Mouse (Mus musculus): ENCODE results near the gene AI413582.
A peak's percentile ranks its signal among the peaks of the same experiment; 100 is the strongest.

The AI413582 gene

GRCm38 (mm10) chr17:27580392-27581068, 15.0 kb upstream of the AI413582 start:
- no peak for DNase-seq (ENCODE audit: low read depth in 2 of 2, low spot score in 2 of 2)

DNA sequence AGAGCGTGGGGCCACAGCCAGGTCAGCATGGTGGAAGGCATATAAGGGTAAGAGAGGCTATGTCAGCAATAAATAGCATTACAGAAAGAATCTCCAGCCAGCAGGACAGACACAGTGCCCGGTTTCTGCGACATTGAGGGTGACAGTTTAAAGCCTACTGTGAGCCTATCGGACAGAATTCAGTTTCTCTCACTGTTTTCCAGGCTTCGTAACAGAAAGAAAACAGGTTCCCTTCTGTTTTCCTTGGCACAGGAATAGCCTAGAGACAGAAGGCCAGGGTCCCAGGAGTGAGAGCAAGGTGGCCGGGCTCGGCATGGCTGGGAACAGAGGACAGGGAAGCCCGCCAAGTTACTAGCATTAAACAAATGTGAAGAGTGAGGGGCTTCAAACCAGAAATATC, 14.3 kb upstream of the AI413582 start:
- DNase-seq (ENCODE audit: low read depth in 2 of 2, low spot score in 2 of 2): no peak

GRCm38 (mm10) chr17:27578487-27578886, 12.9 kb upstream of the AI413582 start:
- DNase-seq (ENCODE audit: low read depth in 2 of 2, low spot score in 2 of 2): no peak

- no peak for DNase-seq (ENCODE audit: low read depth in 2 of 2, low spot score in 2 of 2)
Measured at GRCm38 (mm10) chr17:27577468-27577867, 11.9 kb upstream of the AI413582 start.

GRCm38 (mm10) chr17:27576056-27576455, 10.5 kb upstream of the AI413582 start:
- DNase-seq (ENCODE audit: low read depth in 2 of 2, low spot score in 2 of 2): no peak

- no peak for DNase-seq (ENCODE audit: low read depth in 2 of 2, low spot score in 2 of 2)
Measured at GRCm38 (mm10) chr17:27575116-27575776, 9.7 kb upstream of the AI413582 start.

GRCm38 (mm10) chr17:27574470-27575115, 9.0 kb upstream of the AI413582 start:
- no peak for DNase-seq (ENCODE audit: low read depth in 2 of 2, low spot score in 2 of 2)

DNA sequence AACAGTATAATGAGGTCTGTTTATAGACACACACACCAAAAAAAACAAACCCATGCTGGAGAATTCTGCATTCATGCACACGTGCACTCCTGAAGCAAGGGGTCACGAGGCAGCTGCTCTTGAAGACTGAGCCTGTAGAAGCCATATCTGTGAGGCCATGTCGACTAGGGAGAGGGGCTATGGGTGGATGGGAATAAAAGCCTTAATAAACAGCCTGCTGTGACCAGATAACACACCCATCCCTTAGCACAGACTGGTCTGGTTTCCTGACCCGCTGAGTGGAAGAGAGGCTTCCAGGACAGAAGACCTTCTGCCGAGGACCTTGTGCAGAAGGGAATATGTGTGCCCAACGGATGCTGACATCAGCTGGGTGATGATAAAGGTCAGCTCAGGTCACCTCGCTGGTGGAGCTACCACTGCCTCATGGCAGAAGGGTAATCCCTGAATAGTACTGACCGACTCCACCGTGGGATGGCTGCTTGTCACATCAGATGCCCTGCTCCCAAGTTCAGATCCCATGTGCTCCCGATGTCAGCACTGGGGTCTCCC, 8.3 kb upstream of the AI413582 start:
- DNase-seq (ENCODE audit: low read depth in 2 of 2, low spot score in 2 of 2): no peak

GRCm38 (mm10) chr17:27571315-27571714, 5.8 kb upstream of the AI413582 start:
- DNase-seq (ENCODE audit: low read depth in 2 of 2, low spot score in 2 of 2): no peak

DNA sequence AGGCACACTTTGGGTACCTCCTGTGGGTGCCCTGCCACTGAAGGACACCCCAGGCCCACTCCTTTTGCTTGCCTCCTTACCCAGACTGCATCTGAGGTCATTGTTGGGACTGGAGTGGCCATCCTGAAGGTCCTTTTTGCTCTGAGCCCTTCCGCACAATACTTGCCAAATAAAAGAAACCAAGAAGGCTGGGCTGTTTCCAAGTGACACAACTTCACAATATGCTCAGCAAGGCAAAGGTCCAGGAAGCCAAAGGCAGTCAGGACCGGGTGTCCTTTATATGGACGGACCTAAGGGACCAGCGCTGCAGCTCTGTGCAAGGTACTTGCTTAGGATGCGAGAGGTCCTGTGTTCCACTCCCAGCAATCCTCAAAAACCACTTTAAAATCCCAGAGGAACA, 2.7 kb upstream of the AI413582 start:
- DNase-seq (ENCODE audit: low read depth in 2 of 2, low spot score in 2 of 2): no peak

- DNase-seq (ENCODE audit: low read depth in 2 of 2, low spot score in 2 of 2): no peak
Measured at GRCm38 (mm10) chr17:27565942-27566267, 349 bp upstream of the AI413582 start.

- no peak for DNase-seq (ENCODE audit: low read depth in 2 of 2, low spot score in 2 of 2)
Measured at GRCm38 (mm10) chr17:27564391-27565162, 979 bp downstream of the AI413582 start.

- no peak for DNase-seq (ENCODE audit: low read depth in 2 of 2, low spot score in 2 of 2)
Measured at GRCm38 (mm10) chr17:27563771-27564244, 1.7 kb downstream of the AI413582 start.

- no peak for DNase-seq (ENCODE audit: low read depth in 2 of 2, low spot score in 2 of 2)
Measured at GRCm38 (mm10) chr17:27561809-27562526, 3.6 kb downstream of the AI413582 start.

GRCm38 (mm10) chr17:27560926-27561480, 4.6 kb downstream of the AI413582 start:
- DNase-seq (ENCODE audit: low read depth in 2 of 2, low spot score in 2 of 2): no peak

DNA sequence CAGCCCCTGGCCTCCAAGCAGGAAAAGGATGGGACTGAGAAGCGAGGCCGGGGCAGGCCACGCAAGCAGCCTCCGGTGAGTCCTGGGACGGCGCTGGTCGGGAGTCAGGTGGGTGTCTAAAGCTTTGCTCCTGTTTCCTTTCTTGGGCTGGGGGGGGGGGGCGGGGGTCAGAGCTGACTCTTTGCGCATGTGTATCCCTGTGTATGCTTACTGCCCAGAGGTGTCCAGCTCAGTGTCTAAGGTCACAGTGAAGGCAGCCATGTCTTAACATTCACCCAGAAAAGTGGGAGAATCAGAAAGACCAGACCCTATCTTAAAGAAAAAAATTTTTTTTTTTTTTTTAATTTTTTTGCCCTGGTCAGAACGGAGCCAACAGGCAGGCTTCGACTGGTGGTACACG, 6.0 kb downstream of the AI413582 start:
- no peak for DNase-seq (ENCODE audit: low read depth in 2 of 2, low spot score in 2 of 2)

DNA sequence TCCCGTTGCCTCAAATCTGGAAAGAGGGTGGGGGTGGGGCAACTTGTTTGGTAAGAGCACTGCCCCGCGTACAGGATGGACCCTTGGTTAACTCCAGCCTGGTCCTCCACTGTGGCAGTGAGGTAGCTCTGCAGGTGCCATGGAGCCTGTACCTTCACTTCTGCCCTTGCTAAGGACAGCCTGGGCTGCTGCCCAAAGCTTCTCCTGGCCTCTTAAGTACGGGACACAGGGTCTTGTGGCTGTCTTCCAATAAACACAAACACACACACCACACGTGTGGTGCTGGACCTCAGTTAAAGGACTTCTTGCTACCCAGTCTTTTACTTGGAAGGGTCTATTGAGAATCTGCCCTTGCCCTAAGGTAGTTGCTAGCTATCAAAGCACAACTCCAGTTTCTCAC, 6.7 kb downstream of the AI413582 start:
- DNase-seq (ENCODE audit: low read depth in 2 of 2, low spot score in 2 of 2): no peak

- no peak for DNase-seq (ENCODE audit: low read depth in 2 of 2, low spot score in 2 of 2)
Measured at GRCm38 (mm10) chr17:27557927-27558661, 7.5 kb downstream of the AI413582 start.

DNA sequence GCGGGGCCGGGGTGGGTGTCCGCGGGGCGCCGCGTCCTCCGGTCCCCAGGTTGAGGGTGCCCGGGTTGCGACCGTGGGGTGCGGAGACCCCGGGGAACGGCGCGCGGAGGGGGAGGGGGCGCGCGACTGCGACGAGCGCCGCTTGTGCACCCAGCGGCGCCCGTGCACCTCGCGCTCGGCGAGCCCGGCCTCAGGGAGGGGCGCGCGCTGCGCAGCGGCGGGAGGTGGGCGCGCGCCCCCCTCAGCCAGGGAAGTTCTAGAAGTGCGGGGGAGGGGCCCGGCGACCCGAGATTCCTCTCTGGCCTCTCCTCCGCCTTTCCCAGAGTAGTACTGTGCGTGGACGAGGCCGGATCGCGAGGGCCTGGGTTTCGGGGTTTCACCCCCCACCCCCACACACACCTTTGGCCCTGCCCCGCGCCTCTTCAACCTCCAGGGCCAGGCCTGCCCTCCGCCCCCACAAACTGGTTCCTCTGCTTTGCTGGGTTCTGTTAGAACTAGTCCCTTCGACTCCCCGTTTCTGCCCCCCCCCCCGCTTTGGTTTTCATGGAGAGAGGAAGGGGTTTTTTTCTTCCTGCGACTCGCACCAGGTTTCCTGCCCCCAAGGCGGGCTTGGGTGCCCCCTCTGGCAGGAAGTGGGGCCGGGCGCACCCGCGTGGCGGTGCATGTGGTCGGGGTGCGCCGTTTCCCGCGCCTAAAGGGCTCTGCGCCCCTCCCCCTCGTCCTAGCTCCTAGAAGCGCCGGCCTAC, 8.2 kb downstream of the AI413582 start:
- DNase-seq (ENCODE audit: low read depth in 2 of 2, low spot score in 2 of 2): peak; percentile 66 to 71
